Mouse (Mus musculus) heart, embryonic 13.5 days (tissue): ENCODE data around the gene Adpgk. TPM values are rescaled to one million over a fixed set of nuclear protein-coding genes. Genes with fewer than 3 reads are reported as not detected.

Experiments
- ATAC-seq: fragments of 200-750 bp; cut with Nextera tagmentation; 2 replicates; pipeline ENCODE4 v1.8.0; 2017; ENCODE audit warnings: moderate TSS enrichment; ENCODE audit not compliant: insufficient number of reproducible peaks, low FRiP score, low TSS enrichment; ENCODE audit errors: extremely low read depth
- H3K27ac ChIP-seq: fragments of 300-500 bp; sonication (generic); replicated peaks from 2 replicates; pipeline ENCODE4 v1.5.1; 2015; ENCODE audit warnings: moderate library complexity, mild to moderate bottlenecking, inconsistent platforms
- H3K27me3 ChIP-seq: fragments of 300-500 bp; sonication (generic); replicated peaks from 2 replicates; pipeline ENCODE4 v1.6.1; 2015; ENCODE audit warnings: mild to moderate bottlenecking, inconsistent platforms
- H3K36me3 ChIP-seq: fragments of 300-500 bp; sonication (generic); 2 replicates; pipeline ENCODE4 v1.6.1; 2015; ENCODE audit warnings: mild to moderate bottlenecking, inconsistent platforms
- H3K4me1 ChIP-seq: fragments of 300-500 bp; sonication (generic); 2 replicates; pipeline ENCODE4 v1.6.1; 2015; ENCODE audit warnings: inconsistent platforms
- H3K4me2 ChIP-seq: fragments of 300-500 bp; sonication (generic); 2 replicates; pipeline ENCODE4 v1.6.1; 2015; ENCODE audit warnings: inconsistent platforms, mild to moderate bottlenecking, moderate library complexity
- H3K4me3 ChIP-seq: fragments of 300-500 bp; sonication (generic); 2 replicates; pipeline ENCODE4 v1.5.1; 2015; ENCODE audit warnings: moderate library complexity, mild to moderate bottlenecking, inconsistent platforms
- H3K9ac ChIP-seq: fragments of 300-500 bp; sonication (generic); 2 replicates; pipeline ENCODE4 v1.6.1; 2015; ENCODE audit warnings: inconsistent platforms, mild to moderate bottlenecking, moderate library complexity
- H3K9me3 ChIP-seq: fragments of 300-500 bp; sonication (generic); 2 replicates; pipeline ENCODE4 v1.6.1; 2016; ENCODE audit warnings: inconsistent platforms
- WGBS: fragments of 180-500 bp; shearing (Covaris S2); methylation state at CpG from one replicate; pipeline ENCODE4 v1.1.7; 2015; ENCODE audit warnings: mixed read lengths; 5-methylcytosine and 5-hydroxymethylcytosine counted together
- polyA plus RNA-seq: library from polyadenylated mRNA; unstranded; fragments of >200 nt; fragmentation: Nextera tagmentation; extraction: Ambion mirVana; gene quantifications from 2 replicates; pipeline ENCODE4 v1.2.1, GENCODE M21; 2015

The Adpgk gene
- polyA plus RNA-seq, 1 experiment from 2014 or later: 24.1 TPM

DNA sequence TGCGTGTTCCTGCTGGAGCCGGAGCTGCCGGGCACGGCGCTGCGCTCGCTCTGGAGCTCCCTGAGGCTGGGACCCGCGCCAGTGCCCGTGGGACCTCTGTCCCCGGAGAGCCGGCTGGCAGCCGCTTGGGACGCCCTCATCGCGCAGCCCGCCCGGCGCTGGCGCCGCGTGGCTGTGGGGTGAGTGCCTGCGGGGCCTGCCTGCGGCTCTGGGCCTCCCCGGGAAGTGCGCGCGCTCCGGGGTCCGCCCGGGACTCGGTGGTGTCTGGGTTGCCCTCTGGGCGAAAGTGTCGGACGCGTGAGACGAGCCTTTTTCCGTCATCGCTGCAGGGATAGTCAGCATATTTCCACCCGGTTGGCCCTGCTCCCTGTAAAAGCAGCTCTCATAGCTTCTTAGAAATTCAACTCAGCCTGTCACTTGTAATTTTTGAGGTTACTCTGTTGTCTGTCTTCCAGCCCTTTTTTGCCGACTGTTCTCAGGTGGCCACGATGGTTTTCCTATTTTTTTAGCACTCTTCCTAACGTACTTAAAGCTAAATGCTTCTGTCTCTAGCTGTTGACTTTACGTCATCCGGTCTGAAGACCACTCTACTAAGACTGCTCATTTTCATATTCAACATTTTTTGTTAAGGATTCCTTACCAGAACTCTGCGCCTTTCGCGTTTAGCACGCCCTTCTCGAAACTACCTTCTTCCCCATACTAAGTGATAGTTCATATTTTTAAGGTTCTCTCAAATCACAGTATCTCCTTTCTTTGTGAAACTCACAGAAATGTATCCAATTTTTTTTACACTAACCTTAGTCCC lies 532 bp downstream of the Adpgk start:
- Histone ChIP-seq H3K4me3 (peak overlapping the region; percentile 84), H3K27me3 (no peaks in the 10 kb centered on the region), H3K9me3 (no peaks in the 10 kb centered on the region), H3K9ac (peak overlapping the region; percentile 95), H3K4me1 (peaks cover 41% of the 10 kb centered on the region), H3K27ac (peak overlapping the region; percentile 93), H3K36me3 (no peaks in the 10 kb centered on the region), H3K4me2 (peak overlapping the region; percentile 79)
- ATAC-seq: peak; percentile 45; the same call in 1 of the 2 replicates
- 1% methylated on average over 50 of the region's 50 CpGs for WGBS

DNA sequence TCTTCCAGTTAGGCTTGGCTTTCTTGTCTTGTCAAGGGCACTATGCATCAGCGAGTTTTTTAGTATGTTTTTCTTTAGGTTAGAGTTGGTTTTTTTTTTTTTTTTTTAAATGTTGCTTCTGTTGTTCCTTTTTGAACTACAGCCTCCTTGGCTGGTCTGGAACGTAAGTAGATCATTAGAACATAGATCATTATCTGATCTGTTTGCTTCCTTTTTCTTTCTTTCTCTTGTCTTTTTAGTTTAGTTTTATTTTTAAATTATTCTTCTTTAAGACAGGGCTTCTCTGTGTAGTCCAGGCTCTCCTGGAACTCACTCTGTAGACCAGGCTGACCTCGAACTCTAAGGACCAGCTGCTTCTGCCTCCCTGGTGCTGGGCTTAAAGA lies 1.1 kb downstream of the Adpgk start:
- H3K4me1 ChIP-seq: peaks cover 44% of the 10 kb centered on the region
- H3K4me3 ChIP-seq: peak overlapping the region; percentile 84
- peaks cover 2% of the 10 kb centered on the region; the same call in 1 of the 2 replicates for H3K36me3 ChIP-seq
- H3K9me3 ChIP-seq: no peaks in the 10 kb centered on the region
- 0 out of 2 replicates have a peak overlapping the region, but pooled peaks have one; percentile 93 for H3K27ac ChIP-seq
- 33% methylated on average over 3 of the region's 3 CpGs for WGBS
- peak overlapping the region; percentile 95 for H3K9ac ChIP-seq
- no peak for ATAC-seq
- H3K4me2 ChIP-seq: peak overlapping the region; percentile 79
- H3K27me3 ChIP-seq: no peaks in the 10 kb centered on the region

DNA sequence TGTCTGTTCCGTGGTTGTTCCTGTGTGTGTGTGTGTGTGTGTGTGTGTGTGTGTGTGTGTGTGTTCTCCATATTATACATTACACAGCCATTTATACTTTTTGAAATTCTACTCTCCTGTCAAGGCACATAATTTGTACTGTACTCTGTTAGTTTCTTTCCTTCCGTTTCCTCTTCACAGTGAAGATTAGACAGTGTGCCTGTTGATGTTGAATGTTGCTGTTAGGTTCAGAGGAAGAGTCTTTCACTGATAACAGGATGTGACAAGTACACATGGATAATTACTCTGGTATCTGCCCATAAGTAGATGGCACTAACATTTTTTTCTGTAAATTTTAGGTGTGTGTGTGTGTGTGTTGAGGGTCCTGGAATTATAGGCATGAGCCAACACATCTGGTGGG lies 5.1 kb downstream of the Adpgk start:
- no peak overlapping the region for H3K9ac ChIP-seq
- H3K4me3 ChIP-seq: no peak overlapping the region
- H3K27me3 ChIP-seq: no peaks in the 10 kb centered on the region
- H3K4me1 ChIP-seq: peaks cover 19% of the 10 kb centered on the region
- H3K36me3 ChIP-seq: peaks cover 39% of the 10 kb centered on the region
- H3K9me3 ChIP-seq: no peaks in the 10 kb centered on the region
- 69% methylated on average over 2 of the region's 2 CpGs for WGBS
- no peak overlapping the region for H3K27ac ChIP-seq
- no peak overlapping the region for H3K4me2 ChIP-seq
- no peak for ATAC-seq

- no peak overlapping the region for H3K4me3 ChIP-seq
- no peak overlapping the region for H3K9ac ChIP-seq
- no peak overlapping the region for H3K27ac ChIP-seq
- no peak overlapping the region for H3K4me2 ChIP-seq
- WGBS: 60% methylated on average over 2 of the region's 2 CpGs
- ATAC-seq: no peak
- H3K4me1 ChIP-seq: peaks cover 12% of the 10 kb centered on the region; the same call in 1 of the 2 replicates
- H3K9me3 ChIP-seq: peaks cover 5% of the 10 kb centered on the region; the same call in 1 of the 2 replicates
- H3K27me3 ChIP-seq: no peaks in the 10 kb centered on the region
- H3K36me3 ChIP-seq: peaks cover 90% of the 10 kb centered on the region
These were observed 16.5 kb downstream of the Adpgk start for GRCm38 (mm10) chr9:59307890-59308289.

GRCm38 (mm10) chr9:59310582-59311283 lies 19.4 kb downstream of the Adpgk start:
- 80% methylated on average over 8 of the region's 8 CpGs for WGBS

DNA sequence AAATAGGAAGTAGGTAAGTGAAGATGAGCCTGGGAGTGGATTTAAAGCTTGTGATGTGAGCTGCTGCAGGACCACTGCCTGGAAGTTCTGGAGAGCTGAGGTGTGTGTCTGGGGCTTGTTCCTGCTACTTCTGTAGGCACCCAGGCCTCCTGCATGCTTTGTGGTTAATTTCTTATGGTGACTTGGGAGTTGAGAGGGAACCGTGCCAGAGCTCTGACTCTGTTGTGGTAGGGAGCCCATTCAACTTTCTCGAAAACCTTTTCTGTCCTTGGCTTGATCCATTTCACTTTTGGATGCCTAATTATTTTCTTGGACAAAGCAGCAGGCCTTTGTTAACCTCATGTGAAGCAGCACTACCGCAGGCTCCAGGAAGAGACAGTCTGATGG lies 19.9 kb downstream of the Adpgk start:
- Histone ChIP-seq H3K9ac (no peak overlapping the region), H3K4me2 (no peak overlapping the region), H3K4me3 (no peak overlapping the region), H3K27me3 (no peaks in the 10 kb centered on the region), H3K27ac (no peak overlapping the region), H3K36me3 (peaks cover 92% of the 10 kb centered on the region), H3K9me3 (no peaks in the 10 kb centered on the region), H3K4me1 (peaks cover 12% of the 10 kb centered on the region; the same call in 1 of the 2 replicates)
- ATAC-seq: no peak
- WGBS: 87% methylated on average over 3 of the region's 3 CpGs

More at GRCm38 (mm10) chr9:59310582-59311283, 19.4 kb downstream of the Adpgk start:
- Histone ChIP-seq H3K9me3 (peaks cover 4% of the 10 kb centered on the region; the same call in 1 of the 2 replicates), H3K36me3 (peaks cover 93% of the 10 kb centered on the region), H3K4me3 (no peak overlapping the region), H3K4me1 (peaks cover 12% of the 10 kb centered on the region; the same call in 1 of the 2 replicates), H3K27ac (no peak overlapping the region), H3K27me3 (no peaks in the 10 kb centered on the region), H3K9ac (no peak overlapping the region), H3K4me2 (no peak overlapping the region)
- ATAC-seq: no peak

GRCm38 (mm10) chr9:59316206-59316605 lies 24.8 kb downstream of the Adpgk start:
- Histone ChIP-seq H3K36me3 (peaks cover 58% of the 10 kb centered on the region), H3K9me3 (no peaks in the 10 kb centered on the region), H3K4me1 (0 out of 2 replicates have a peak, but pooled peaks cover 1% of the 10 kb centered on the region), H3K4me2 (no peak overlapping the region), H3K4me3 (no peak overlapping the region), H3K27me3 (no peaks in the 10 kb centered on the region), H3K9ac (no peak overlapping the region), H3K27ac (no peak overlapping the region)
- WGBS: 89% methylated on average over 3 of the region's 3 CpGs
- ATAC-seq: no peak

GRCm38 (mm10) chr9:59324351-59324750 lies 33.0 kb downstream of the Adpgk start:
- H3K4me2 ChIP-seq: no peak overlapping the region
- H3K36me3 ChIP-seq: peaks cover 61% of the 10 kb centered on the region
- H3K4me1 ChIP-seq: peaks cover 11% of the 10 kb centered on the region
- no peak for ATAC-seq
- no peak overlapping the region for H3K9ac ChIP-seq
- H3K4me3 ChIP-seq: no peak overlapping the region
- H3K27ac ChIP-seq: no peak overlapping the region
- H3K27me3 ChIP-seq: no peaks in the 10 kb centered on the region
- no peaks in the 10 kb centered on the region for H3K9me3 ChIP-seq

- H3K27me3 ChIP-seq: no peaks in the 10 kb centered on the region
- H3K4me2 ChIP-seq: no peak overlapping the region
- H3K9me3 ChIP-seq: no peaks in the 10 kb centered on the region
- no peak overlapping the region for H3K4me3 ChIP-seq
- H3K9ac ChIP-seq: no peak overlapping the region
- no peak overlapping the region for H3K27ac ChIP-seq
- 91% methylated on average over 5 of the region's 5 CpGs for WGBS
- peaks cover 55% of the 10 kb centered on the region for H3K36me3 ChIP-seq
- no peak for ATAC-seq
- H3K4me1 ChIP-seq: no peaks in the 10 kb centered on the region
These were observed 38.7 kb downstream of the Adpgk start for GRCm38 (mm10) chr9:59330055-59330454.

DNA sequence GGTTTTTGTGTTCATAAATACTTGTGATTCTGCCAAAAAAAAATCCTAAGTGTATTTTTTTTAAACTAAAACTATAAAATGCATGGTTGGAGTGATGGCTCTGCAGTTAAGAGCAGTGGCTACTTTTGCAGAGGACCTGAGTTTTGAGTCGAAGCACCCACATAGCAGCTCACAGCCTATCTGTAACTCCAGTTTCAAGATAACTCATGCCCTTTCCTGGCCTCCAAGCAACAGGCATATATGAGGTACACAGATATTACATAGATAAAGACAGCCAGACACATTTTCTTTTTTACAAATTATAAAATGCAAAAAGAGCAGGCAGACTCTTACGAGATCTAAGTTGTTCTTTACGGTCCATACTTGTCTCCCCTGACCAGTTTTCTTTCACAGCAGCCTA lies 45.2 kb downstream of the Adpgk start:
- Histone ChIP-seq H3K27ac (no peak overlapping the region), H3K9me3 (no peaks in the 10 kb centered on the region), H3K4me1 (no peaks in the 10 kb centered on the region), H3K9ac (no peak overlapping the region), H3K27me3 (no peaks in the 10 kb centered on the region), H3K36me3 (peaks cover 40% of the 10 kb centered on the region), H3K4me3 (no peak overlapping the region), H3K4me2 (no peak overlapping the region)
- 79% methylated on average over 3 of the region's 3 CpGs for WGBS
- ATAC-seq: no peak

GRCm38 (mm10) chr9:59337889-59338288 lies 46.5 kb downstream of the Adpgk start:
- Histone ChIP-seq H3K36me3 (peaks cover 41% of the 10 kb centered on the region), H3K4me3 (no peak overlapping the region), H3K9me3 (no peaks in the 10 kb centered on the region), H3K4me1 (no peaks in the 10 kb centered on the region), H3K27me3 (no peaks in the 10 kb centered on the region), H3K4me2 (no peak overlapping the region), H3K9ac (no peak overlapping the region), H3K27ac (no peak overlapping the region)
- 85% methylated on average over 5 of the region's 5 CpGs for WGBS
- ATAC-seq: no peak
